Mouse (Mus musculus) embryonic fibroblast, embryonic 13.5 days (primary cell): ENCODE data around the gene 4922502D21Rik.

ENCODE experiments used
- CTCF ChIP-seq: IDR thresholded peaks from 2 replicates; pipeline ENCODE4 v1.5.1; 2011; ENCODE audit warnings: mild to moderate bottlenecking, control low read depth, low read length, moderate library complexity, borderline replicate concordance; ENCODE audit not compliant: insufficient read depth
- POLR2A ChIP-seq: IDR thresholded peaks from 2 replicates; pipeline ENCODE4 v1.6.1; 2011; ENCODE audit warnings: low read depth, mild to moderate bottlenecking, control low read depth, low read length, moderate library complexity

- no peak for TF ChIP-seq POLR2A
- TF ChIP-seq CTCF, result no peak
Measured at GRCm38 (mm10) chr6:129318395-129318794, 13.2 kb downstream of the 4922502D21Rik start.
